ENCODE assay signal across 14 mouse cellular contexts in the genomic region with DNA sequence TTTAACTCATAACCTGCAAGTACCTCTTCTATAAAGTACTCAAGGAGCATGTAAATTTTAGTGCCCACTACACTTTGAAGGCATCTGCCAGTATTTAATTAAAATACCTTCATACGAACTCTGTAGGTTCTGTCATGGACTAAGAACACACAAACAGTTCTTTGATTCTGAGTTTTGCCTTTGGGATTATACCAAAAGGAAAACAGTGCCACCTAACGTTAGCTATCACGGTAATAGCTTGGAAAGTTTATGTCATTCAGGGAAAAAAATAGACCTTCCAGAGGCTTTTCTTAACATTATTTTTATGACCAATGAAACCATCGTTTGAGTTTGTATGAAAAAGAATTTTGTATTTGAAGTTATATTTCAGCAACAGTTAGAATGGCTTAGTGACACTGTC.
DNase-seq lines count a peak whose midpoint lies in the region; ATAC-seq and TF ChIP-seq lines count a peak whose summit lies in the region.
"Had no signal": no experiment of that assay in that cellular context is flagged by ENCODE, and none has a peak within 500 bp of the region (broad histone marks: within the 10 kb centered on the region; RNA-seq: fewer than 3 reads in every experiment).

No protein-coding gene starts in this region.

- ATAC-seq in frontal cortex, adult (ENCODE audit: low TSS enrichment): peak; percentile 93
- ATAC-seq: hindbrain, embryonic 16.5 days; liver, embryonic 12.5 days had no signal

- intact Hi-C loops in left cerebral cortex, postnatal 14 days (cut with DNase I): loop anchor here (5.0 to 10.0 kb wide), 2 partner anchors 1017 to 1685 kb away; no protein-coding TSS in a partner anchor
- intact Hi-C loops in left cerebral cortex, postnatal 10 days (cut with DNase I): no loop called here

- no peak for TF ChIP-seq CTCF in brain, embryonic 14.5 days (IDR thresholded peaks at IDR 0.05; ENCODE audit: borderline replicate concordance, extremely low read depth, insufficient read depth, insufficient read length)

- no peak for TF ChIP-seq POLR2A in brain, embryonic 14.5 days (IDR thresholded peaks at IDR 0.05; ENCODE audit: borderline replicate concordance, extremely low read depth, insufficient read depth, insufficient read length, poor library complexity, severe bottlenecking)

- DNase-seq in frontal cortex, postnatal 14 days (ENCODE audit: low spot score in 2 of 2): no peak
- DNase-seq in left cerebral cortex, postnatal 14 days (ENCODE audit: low spot score in 2 of 2): peak; percentile 5 to 20
- DNase-seq in left cerebral cortex, postnatal 10 days (ENCODE audit: extremely low spot score in 1 of 2, low spot score in 2 of 2): no peak
- peak; percentile 1 for DNase-seq in A20 (ENCODE audit: low read depth, low spot score)
- DNase-seq in brain, embryonic 14.5 days (ENCODE audit: low read depth): peak; percentile 59
- DNase-seq in ovary, adult 18-20 months (ENCODE audit: low spot score): no peak
- DNase-seq in spleen, adult 18-20 months: no peak
- DNase-seq: adrenal gland, postnatal 14 days; gastrocnemius, postnatal 14 days; layer of hippocampus, postnatal 36 days; thymus, postnatal 25 days had no signal

Comparison
In these comparisons a context has a peak if more than half of its experiments do, and no peak if none do; other contexts are left out.
1. DNase-seq: peak in left cerebral cortex, postnatal 14 days (2 of 2), A20 (single experiment) and brain, embryonic 14.5 days (single experiment); none in frontal cortex, postnatal 14 days (0 of 2), left cerebral cortex, postnatal 10 days (0 of 2), ovary, adult 18-20 months (single experiment) and spleen, adult 18-20 months (0 of 2).